Mouse (Mus musculus): Measurements from ENCODE around the gene Pkd1l3. TPM values are rescaled to one million over a fixed set of nuclear protein-coding genes. Genes with fewer than 3 reads are reported as not detected.

Gene Pkd1l3
- polyA plus RNA-seq, 1 experiment from 2014 or later = 0.58 TPM

- ATAC-seq (ENCODE audit: low read depth) (no peak), DNase-seq (no peak)
- H3K4me1 ChIP-seq (replicated peaks) = no peaks in the 10 kb centered on the region
- no peak overlapping the region for H3K4me2 ChIP-seq
- WGBS (ENCODE audit: insufficient replicate concordance) = 67% methylated on average over 5 of the region's 5 CpGs
- no peaks in the 10 kb centered on the region for H3K36me3 ChIP-seq
- H3K27me3 ChIP-seq = no peaks in the 10 kb centered on the region
- no peaks in the 10 kb centered on the region for H3K9me3 ChIP-seq (replicated peaks)
- H3K9ac ChIP-seq = no peak overlapping the region
- no peak overlapping the region for H3K27ac ChIP-seq
- H3K4me3 ChIP-seq (replicated peaks) = no peak overlapping the region
Observed at GRCm38 (mm10) chr8:109632498-109632897, 18.2 kb downstream of the Pkd1l3 start.

- WGBS (ENCODE audit: insufficient replicate concordance) = 78% methylated on average over 8 of the region's 8 CpGs
- Histone ChIP-seq H3K36me3 (no peaks in the 10 kb centered on the region), H3K4me1 (replicated peaks) (no peaks in the 10 kb centered on the region), H3K4me3 (replicated peaks) (no peak overlapping the region), H3K27me3 (no peaks in the 10 kb centered on the region), H3K4me2 (no peak overlapping the region), H3K27ac (no peak overlapping the region), H3K9me3 (replicated peaks) (no peaks in the 10 kb centered on the region), H3K9ac (no peak overlapping the region)
- ATAC-seq (ENCODE audit: low read depth) (no peak), DNase-seq (no peak)
Observed at GRCm38 (mm10) chr8:109635146-109635545, 20.8 kb downstream of the Pkd1l3 start.

- H3K4me3 ChIP-seq (replicated peaks) = no peak overlapping the region
- no peaks in the 10 kb centered on the region for H3K27me3 ChIP-seq
- WGBS (ENCODE audit: insufficient replicate concordance) = 79% methylated on average over 5 of the region's 5 CpGs
- no peaks in the 10 kb centered on the region for H3K36me3 ChIP-seq
- DNase-seq (no peak), ATAC-seq (ENCODE audit: low read depth) (no peak)
- no peak overlapping the region for H3K27ac ChIP-seq
- no peaks in the 10 kb centered on the region for H3K4me1 ChIP-seq (replicated peaks)
- H3K9ac ChIP-seq = no peak overlapping the region
- no peak overlapping the region for H3K4me2 ChIP-seq
- H3K9me3 ChIP-seq (replicated peaks) = no peaks in the 10 kb centered on the region
Observed at GRCm38 (mm10) chr8:109638851-109639250, 24.5 kb downstream of the Pkd1l3 start.

GRCm38 (mm10) chr8:109640410-109640809 is 26.1 kb downstream of the Pkd1l3 start:
- Histone ChIP-seq H3K9ac (no peak overlapping the region), H3K27me3 (no peaks in the 10 kb centered on the region), H3K4me2 (no peak overlapping the region), H3K27ac (no peak overlapping the region), H3K9me3 (replicated peaks) (no peaks in the 10 kb centered on the region), H3K36me3 (no peaks in the 10 kb centered on the region), H3K4me1 (replicated peaks) (no peaks in the 10 kb centered on the region), H3K4me3 (replicated peaks) (no peak overlapping the region)
- DNase-seq (no peak), ATAC-seq (ENCODE audit: low read depth) (no peak)
- WGBS (ENCODE audit: insufficient replicate concordance) = 52% methylated on average over 7 of the region's 7 CpGs

- WGBS (ENCODE audit: insufficient replicate concordance) = 63% methylated on average over 5 of the region's 5 CpGs
Observed at GRCm38 (mm10) chr8:109641236-109641635, 26.9 kb downstream of the Pkd1l3 start.

GRCm38 (mm10) chr8:109647331-109647730 is 33.0 kb downstream of the Pkd1l3 start:
- no peak overlapping the region for H3K9ac ChIP-seq
- ATAC-seq (ENCODE audit: low read depth) (no peak), DNase-seq (no peak)
- H3K9me3 ChIP-seq (replicated peaks) = no peaks in the 10 kb centered on the region
- no peaks in the 10 kb centered on the region for H3K27me3 ChIP-seq
- H3K4me1 ChIP-seq (replicated peaks) = no peaks in the 10 kb centered on the region
- H3K36me3 ChIP-seq = no peaks in the 10 kb centered on the region
- no peak overlapping the region for H3K4me3 ChIP-seq (replicated peaks)
- H3K4me2 ChIP-seq = no peak overlapping the region
- WGBS (ENCODE audit: insufficient replicate concordance) = 78% methylated on average over 11 of the region's 11 CpGs
- H3K27ac ChIP-seq = no peak overlapping the region

More at GRCm38 (mm10) chr8:109641236-109641635, 26.9 kb downstream of the Pkd1l3 start:
- H3K4me1 ChIP-seq (replicated peaks) = no peaks in the 10 kb centered on the region
- ATAC-seq (ENCODE audit: low read depth) (no peak), DNase-seq (no peak)
- H3K4me3 ChIP-seq (replicated peaks) = no peak overlapping the region
- H3K4me2 ChIP-seq = no peak overlapping the region
- H3K36me3 ChIP-seq = no peaks in the 10 kb centered on the region
- no peaks in the 10 kb centered on the region for H3K9me3 ChIP-seq (replicated peaks)
- no peaks in the 10 kb centered on the region for H3K27me3 ChIP-seq
- H3K9ac ChIP-seq = no peak overlapping the region
- no peak overlapping the region for H3K27ac ChIP-seq

- Histone ChIP-seq H3K36me3 (no peaks in the 10 kb centered on the region), H3K9ac (no peak overlapping the region), H3K4me1 (replicated peaks) (no peaks in the 10 kb centered on the region), H3K27ac (no peak overlapping the region), H3K4me3 (replicated peaks) (no peak overlapping the region), H3K27me3 (no peaks in the 10 kb centered on the region), H3K4me2 (no peak overlapping the region), H3K9me3 (replicated peaks) (no peaks in the 10 kb centered on the region)
- WGBS (ENCODE audit: insufficient replicate concordance) = 67% methylated on average over 7 of the region's 7 CpGs
- DNase-seq = no peak
- no peak for ATAC-seq (ENCODE audit: low read depth)
Observed at GRCm38 (mm10) chr8:109648469-109648868, 34.2 kb downstream of the Pkd1l3 start.

GRCm38 (mm10) chr8:109650801-109651200 is 36.5 kb downstream of the Pkd1l3 start:
- H3K36me3 ChIP-seq = no peaks in the 10 kb centered on the region
- no peak overlapping the region for H3K4me2 ChIP-seq
- H3K4me1 ChIP-seq (replicated peaks) = no peaks in the 10 kb centered on the region
- no peak overlapping the region for H3K4me3 ChIP-seq (replicated peaks)
- H3K27me3 ChIP-seq = no peaks in the 10 kb centered on the region
- no peak for DNase-seq
- H3K27ac ChIP-seq = no peak overlapping the region
- 71% methylated on average over 10 of the region's 10 CpGs for WGBS (ENCODE audit: insufficient replicate concordance)
- ATAC-seq (ENCODE audit: low read depth) = no peak
- no peaks in the 10 kb centered on the region for H3K9me3 ChIP-seq (replicated peaks)
- H3K9ac ChIP-seq = no peak overlapping the region

GRCm38 (mm10) chr8:109656860-109657259 is 42.5 kb downstream of the Pkd1l3 start:
- Histone ChIP-seq H3K4me1 (replicated peaks) (no peaks in the 10 kb centered on the region), H3K9me3 (replicated peaks) (no peaks in the 10 kb centered on the region), H3K27me3 (no peaks in the 10 kb centered on the region), H3K4me3 (replicated peaks) (no peak overlapping the region), H3K9ac (no peak overlapping the region), H3K27ac (no peak overlapping the region), H3K36me3 (no peaks in the 10 kb centered on the region), H3K4me2 (no peak overlapping the region)
- ATAC-seq (ENCODE audit: low read depth) (no peak), DNase-seq (no peak)
- 71% methylated on average over 3 of the region's 3 CpGs for WGBS (ENCODE audit: insufficient replicate concordance)

- 69% methylated on average over 3 of the region's 3 CpGs for WGBS (ENCODE audit: insufficient replicate concordance)
- H3K4me2 ChIP-seq = no peak overlapping the region
- no peak overlapping the region for H3K27ac ChIP-seq
- no peaks in the 10 kb centered on the region for H3K9me3 ChIP-seq (replicated peaks)
- no peaks in the 10 kb centered on the region for H3K27me3 ChIP-seq
- H3K36me3 ChIP-seq = no peaks in the 10 kb centered on the region
- H3K9ac ChIP-seq = no peak overlapping the region
- H3K4me3 ChIP-seq (replicated peaks) = no peak overlapping the region
- no peak for DNase-seq
- no peaks in the 10 kb centered on the region for H3K4me1 ChIP-seq (replicated peaks)
- ATAC-seq (ENCODE audit: low read depth) = no peak
Observed at GRCm38 (mm10) chr8:109662328-109662727, 48.0 kb downstream of the Pkd1l3 start.

GRCm38 (mm10) chr8:109666616-109667015 is 52.3 kb downstream of the Pkd1l3 start:
- 69% methylated on average over 5 of the region's 5 CpGs for WGBS (ENCODE audit: insufficient replicate concordance)
- ATAC-seq (ENCODE audit: low read depth) (no peak), DNase-seq (no peak)
- no peaks in the 10 kb centered on the region for H3K27me3 ChIP-seq
- H3K27ac ChIP-seq = no peak overlapping the region
- H3K9me3 ChIP-seq (replicated peaks) = no peaks in the 10 kb centered on the region
- no peak overlapping the region for H3K9ac ChIP-seq
- H3K36me3 ChIP-seq = peaks cover 35% of the 10 kb centered on the region
- no peak overlapping the region for H3K4me2 ChIP-seq
- H3K4me3 ChIP-seq (replicated peaks) = no peak overlapping the region
- no peaks in the 10 kb centered on the region for H3K4me1 ChIP-seq (replicated peaks)

- Histone ChIP-seq H3K4me1 (replicated peaks) (no peaks in the 10 kb centered on the region), H3K9ac (no peak overlapping the region), H3K4me2 (no peak overlapping the region), H3K27ac (no peak overlapping the region), H3K9me3 (replicated peaks) (no peaks in the 10 kb centered on the region), H3K36me3 (peaks cover 95% of the 10 kb centered on the region), H3K27me3 (no peaks in the 10 kb centered on the region), H3K4me3 (replicated peaks) (no peak overlapping the region)
- no peak for ATAC-seq (ENCODE audit: low read depth)
- WGBS (ENCODE audit: insufficient replicate concordance) = 90% methylated on average over 5 of the region's 5 CpGs
- DNase-seq = no peak
Observed at GRCm38 (mm10) chr8:109672656-109673055, 58.3 kb downstream of the Pkd1l3 start.
